Mouse (Mus musculus): ENCODE data around the gene Zfp771. TPM values are rescaled to one million over a fixed set of nuclear protein-coding genes. Genes with fewer than 3 reads are reported as not detected.
"Not testable (repeated sequence)": the region's sequence is repeated elsewhere in the genome, so short reads cannot be mapped to it uniquely, and the experiment has no call there.

The Zfp771 gene
- total RNA-seq, 1 experiment from 2014 or later: 0.57 TPM

GRCm38 (mm10) chr7:127244658-127245510, 810 bp downstream of the Zfp771 start:
- no peak; the same call in 1 of the 2 replicates for ATAC-seq (replicated peaks; ENCODE audit: insufficient number of reproducible peaks, low FRiP score, low TSS enrichment, poor library complexity, severe bottlenecking)

GRCm38 (mm10) chr7:127250511-127250910, 6.4 kb downstream of the Zfp771 start:
- not testable (repeated sequence) for ATAC-seq (replicated peaks; ENCODE audit: insufficient number of reproducible peaks, low FRiP score, low TSS enrichment, poor library complexity, severe bottlenecking)

GRCm38 (mm10) chr7:127252414-127252813, 8.3 kb downstream of the Zfp771 start:
- ATAC-seq (replicated peaks; ENCODE audit: insufficient number of reproducible peaks, low FRiP score, low TSS enrichment, poor library complexity, severe bottlenecking): 0 out of 2 replicates have a peak, but pooled peaks have one; percentile 18

GRCm38 (mm10) chr7:127253341-127253740, 9.3 kb downstream of the Zfp771 start:
- no peak for ATAC-seq (replicated peaks; ENCODE audit: insufficient number of reproducible peaks, low FRiP score, low TSS enrichment, poor library complexity, severe bottlenecking)

GRCm38 (mm10) chr7:127253821-127254769, 10.0 kb downstream of the Zfp771 start:
- ATAC-seq (replicated peaks; ENCODE audit: insufficient number of reproducible peaks, low FRiP score, low TSS enrichment, poor library complexity, severe bottlenecking): peak; percentile 77

GRCm38 (mm10) chr7:127255008-127255407, 10.9 kb downstream of the Zfp771 start:
- ATAC-seq (replicated peaks; ENCODE audit: insufficient number of reproducible peaks, low FRiP score, low TSS enrichment, poor library complexity, severe bottlenecking): no peak

GRCm38 (mm10) chr7:127255965-127256364, 11.9 kb downstream of the Zfp771 start:
- no peak for ATAC-seq (replicated peaks; ENCODE audit: insufficient number of reproducible peaks, low FRiP score, low TSS enrichment, poor library complexity, severe bottlenecking)

- no peak for ATAC-seq (replicated peaks; ENCODE audit: insufficient number of reproducible peaks, low FRiP score, low TSS enrichment, poor library complexity, severe bottlenecking)
These were observed 12.4 kb downstream of the Zfp771 start for GRCm38 (mm10) chr7:127256518-127256917.

- ATAC-seq (replicated peaks; ENCODE audit: insufficient number of reproducible peaks, low FRiP score, low TSS enrichment, poor library complexity, severe bottlenecking): no peak
These were observed 15.3 kb downstream of the Zfp771 start for GRCm38 (mm10) chr7:127259186-127259905.

- peak; percentile 97 for ATAC-seq (replicated peaks; ENCODE audit: insufficient number of reproducible peaks, low FRiP score, low TSS enrichment, poor library complexity, severe bottlenecking)
These were observed 16.4 kb downstream of the Zfp771 start, which contains the start of gene Dctpp1 for GRCm38 (mm10) chr7:127260309-127261111. Dctpp1 (minus strand) TSS chr7:127260709.

- no peak for ATAC-seq (replicated peaks; ENCODE audit: insufficient number of reproducible peaks, low FRiP score, low TSS enrichment, poor library complexity, severe bottlenecking)
These were observed 18.3 kb downstream of the Zfp771 start for GRCm38 (mm10) chr7:127262218-127262961.

GRCm38 (mm10) chr7:127263526-127263925, 19.5 kb downstream of the Zfp771 start:
- ATAC-seq (replicated peaks; ENCODE audit: insufficient number of reproducible peaks, low FRiP score, low TSS enrichment, poor library complexity, severe bottlenecking): no peak

GRCm38 (mm10) chr7:127270256-127270655, 26.2 kb downstream of the Zfp771 start:
- ATAC-seq (replicated peaks; ENCODE audit: insufficient number of reproducible peaks, low FRiP score, low TSS enrichment, poor library complexity, severe bottlenecking): peak; percentile 77

- no peak for ATAC-seq (replicated peaks; ENCODE audit: insufficient number of reproducible peaks, low FRiP score, low TSS enrichment, poor library complexity, severe bottlenecking)
These were observed 26.6 kb downstream of the Zfp771 start for GRCm38 (mm10) chr7:127270666-127271065.

- no peak for ATAC-seq (replicated peaks; ENCODE audit: insufficient number of reproducible peaks, low FRiP score, low TSS enrichment, poor library complexity, severe bottlenecking)
These were observed 27.0 kb downstream of the Zfp771 start for GRCm38 (mm10) chr7:127271093-127271492.

GRCm38 (mm10) chr7:127272566-127272965, 28.5 kb downstream of the Zfp771 start:
- ATAC-seq (replicated peaks; ENCODE audit: insufficient number of reproducible peaks, low FRiP score, low TSS enrichment, poor library complexity, severe bottlenecking): no peak

All from monocyte, adult 5-6 weeks (primary cell).